Comparison of ENCODE assay signal across 17 mouse cellular contexts in genomic region chr2:142907056-142907455, GRCm38 (mm10).
"Had no signal": no experiment of that assay in that cellular context is flagged by ENCODE, and none has a peak within 500 bp of the region (broad histone marks: within the 10 kb centered on the region; RNA-seq: fewer than 3 reads in every experiment).

No protein-coding gene starts in this region.

- H3K9me3 ChIP-seq: intestine, embryonic 15.5 days; liver, embryonic 13.5 days; midbrain, embryonic 12.5 days; neural tube, embryonic 13.5 days had no signal

- H3K27ac ChIP-seq: intestine, embryonic 15.5 days; kidney, postnatal 0 days; left cerebral cortex, adult 2 months; liver, embryonic 13.5 days; midbrain, embryonic 12.5 days; neural tube, embryonic 13.5 days; stomach, postnatal 0 days had no signal

- H3K36me3 ChIP-seq: intestine, embryonic 15.5 days; liver, embryonic 13.5 days; midbrain, embryonic 12.5 days; neural tube, embryonic 13.5 days had no signal

- H3K4me3 ChIP-seq: intestine, embryonic 15.5 days; left cerebral cortex, adult 2 months; liver, embryonic 13.5 days; midbrain, embryonic 12.5 days; myocyte; neural tube, embryonic 13.5 days had no signal

- ATAC-seq: intestine, embryonic 15.5 days; midbrain, embryonic 16.5 days had no signal

- H3K4me2 ChIP-seq: intestine, embryonic 15.5 days; liver, embryonic 13.5 days; midbrain, embryonic 12.5 days; neural tube, embryonic 13.5 days had no signal

- H3K9ac ChIP-seq: intestine, embryonic 15.5 days; liver, embryonic 13.5 days; midbrain, embryonic 12.5 days; neural tube, embryonic 13.5 days had no signal

- DNase-seq: layer of hippocampus, postnatal 36 days; liver, embryonic 13.5 days; lung, adult 2 months; lung, postnatal 14 days; lung, postnatal 4 days; right cerebral cortex, adult 18-20 months; right cerebral cortex, postnatal 14 days; right cerebral cortex, postnatal 4 days; thymus, postnatal 25 days had no signal

- H3K27me3 ChIP-seq: intestine, embryonic 15.5 days; liver, embryonic 13.5 days; midbrain, embryonic 12.5 days; neural tube, embryonic 13.5 days had no signal
